Mouse (Mus musculus): ENCODE results near the gene Usp35. TPM values are rescaled to one million over a fixed set of nuclear protein-coding genes. Genes with fewer than 3 reads are reported as not detected.
A peak's percentile ranks its signal among the peaks of the same experiment; 100 is the strongest.

Gene Usp35
- 10.0 TPM for polyA plus RNA-seq (2021)

DNA sequence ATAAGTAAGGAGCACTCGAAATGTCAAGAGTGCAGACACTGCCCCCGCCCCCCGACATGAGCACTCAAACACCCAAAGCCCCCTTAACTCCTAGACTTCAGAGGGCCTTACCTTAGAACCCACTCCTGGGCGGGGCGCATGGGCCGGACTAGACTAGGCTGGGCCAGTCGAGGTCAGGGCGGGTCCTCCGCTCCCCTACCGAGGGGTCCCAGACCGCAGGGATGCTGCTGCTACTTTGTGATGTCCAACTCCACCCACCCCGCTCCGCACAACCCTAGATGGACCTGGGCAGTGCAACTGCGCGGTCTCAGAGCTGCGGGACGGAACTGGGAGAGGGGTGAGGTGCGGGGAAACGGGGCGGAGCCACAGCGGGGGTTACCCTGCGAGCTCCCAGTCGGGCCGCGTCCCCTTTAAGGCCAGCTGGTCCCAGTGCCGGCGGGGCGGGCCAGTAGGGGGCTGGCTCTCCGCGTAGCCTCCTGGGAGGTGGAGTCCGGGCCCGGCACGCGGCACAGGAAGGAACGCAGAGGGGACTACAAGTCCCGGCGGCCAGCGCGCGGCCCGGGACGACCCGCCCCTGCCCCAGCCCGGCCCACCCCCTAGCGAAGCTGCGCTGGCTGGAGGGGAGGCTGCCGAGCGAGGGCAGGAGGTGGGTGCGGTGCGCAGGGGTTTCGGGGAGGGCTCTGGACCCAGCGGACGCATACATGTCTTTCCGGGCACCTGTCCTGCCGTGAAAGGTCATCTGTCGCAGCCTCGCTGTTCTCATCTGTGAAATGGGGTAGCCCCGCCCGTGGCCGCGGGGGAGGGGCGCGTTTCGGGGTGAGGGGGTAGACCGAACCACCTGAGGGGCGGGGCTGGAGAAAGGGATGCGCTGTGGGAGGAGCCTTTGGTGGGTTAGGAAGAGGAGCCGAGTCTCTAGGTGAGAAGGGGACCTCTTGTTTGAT lies at the start of gene Usp35, which contains the start of gene Kctd21:
TSS of gene Usp35 (minus strand) at position 295 of the 941 bp plus-strand sequence.
TSS of gene Kctd21 (plus strand) at position 602 of the 941 bp plus-strand sequence.
- ATAC-seq (peak; percentile 98), DNase-seq (ENCODE audit: low read depth, low spot score) (peak; percentile 39)
- H3K27me3 ChIP-seq, result no peaks in the 10 kb centered on the region
- TF ChIP-seq CTCF (IDR thresholded peaks at IDR 0.05), result no peak
- CTCF ChIA-PET, result no interaction called here
- POLR2A ChIA-PET, result no interaction called here
- in situ Hi-C loops (cut with MboI; ENCODE audit: low pct_unique_long_range_greater_than_20kb), result no loop called here

DNA sequence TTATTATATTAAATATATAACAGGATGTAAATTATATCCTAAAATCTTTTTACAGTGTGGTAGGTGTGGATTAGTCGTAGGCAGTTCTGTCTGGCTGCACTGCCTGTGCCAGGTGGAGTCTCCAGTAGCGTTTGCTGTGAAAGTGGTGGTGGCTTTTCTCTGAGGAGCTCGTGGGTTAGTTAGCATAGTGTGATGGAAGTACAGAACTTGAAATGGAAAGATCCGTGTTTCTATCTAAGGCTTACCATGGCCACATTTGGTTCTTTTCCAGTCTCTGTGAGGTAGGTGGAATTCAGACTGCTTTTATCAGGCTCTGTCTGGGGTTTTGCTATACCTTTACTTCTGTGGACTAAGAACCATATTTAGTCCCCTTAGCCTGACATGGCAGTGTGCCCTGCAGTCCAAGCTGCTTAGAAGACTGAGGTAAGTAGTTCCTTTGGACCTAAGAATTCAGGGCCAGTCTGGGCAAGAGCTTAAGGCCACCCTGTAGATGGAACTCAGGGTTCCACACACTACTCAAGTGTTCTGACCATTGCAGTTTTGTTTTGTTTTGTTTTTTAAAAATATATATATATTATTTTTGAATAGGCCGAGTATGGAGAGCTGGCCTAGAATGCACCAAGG lies 48.8 kb upstream of the Usp35 start:
- DNase-seq (ENCODE audit: low read depth, low spot score) (no peak), ATAC-seq (no peak)
- in situ Hi-C loops (cut with MboI; ENCODE audit: low pct_unique_long_range_greater_than_20kb), result no loop called here
- ChIA-PET POLR2A (no interaction called here), CTCF (no interaction called here)
- no peak for TF ChIP-seq CTCF (IDR thresholded peaks at IDR 0.05)
- no peaks in the 10 kb centered on the region for H3K27me3 ChIP-seq

DNA sequence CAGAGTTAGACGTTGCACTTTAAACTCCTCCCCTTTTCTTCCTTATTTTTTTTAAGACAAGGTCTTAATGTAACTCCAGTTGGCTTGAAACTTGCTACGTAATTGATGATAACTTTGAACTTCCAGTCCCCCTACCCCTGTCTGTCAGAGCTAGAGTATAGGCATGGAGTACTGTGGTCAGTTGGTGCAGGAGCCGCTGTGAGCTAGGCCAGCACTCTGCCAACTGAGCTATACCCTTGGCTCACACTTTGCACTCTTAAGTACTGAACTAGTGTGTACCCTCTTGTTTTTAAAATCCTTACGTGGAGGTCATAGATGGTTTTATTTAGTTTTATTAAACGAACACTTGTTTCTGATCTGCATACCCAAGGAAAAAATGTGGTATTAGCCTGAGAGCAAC lies 47.5 kb upstream of the Usp35 start:
- H3K27me3 ChIP-seq, result no peaks in the 10 kb centered on the region
- DNase-seq (ENCODE audit: low read depth, low spot score) (no peak), ATAC-seq (no peak)
- POLR2A ChIA-PET, result no interaction called here
- CTCF ChIA-PET, result no interaction called here
- in situ Hi-C loops (cut with MboI; ENCODE audit: low pct_unique_long_range_greater_than_20kb), result no loop called here
- no peak for TF ChIP-seq CTCF (IDR thresholded peaks at IDR 0.05)

DNA sequence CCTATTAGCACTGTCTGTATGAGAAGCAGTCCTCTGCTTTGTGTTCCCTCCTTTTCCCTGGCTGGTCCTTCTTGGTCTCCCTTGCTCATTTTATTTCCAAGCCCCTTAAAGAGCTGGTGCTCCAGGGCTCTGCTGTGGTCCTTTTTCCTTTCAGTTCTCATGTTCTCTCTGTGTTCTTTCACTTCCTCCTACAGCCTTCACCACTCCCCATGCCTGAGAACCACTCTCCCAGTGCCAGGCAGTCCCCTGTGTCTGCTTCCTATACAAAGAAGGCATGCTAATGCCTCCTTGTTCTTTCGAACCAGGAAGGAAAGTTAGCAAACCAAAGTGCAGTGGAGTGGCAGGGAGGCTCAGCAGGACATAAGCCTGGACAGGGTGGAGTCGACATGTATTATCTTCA lies 44.1 kb upstream of the Usp35 start:
- in situ Hi-C loops (cut with MboI; ENCODE audit: low pct_unique_long_range_greater_than_20kb), result no loop called here
- CTCF ChIA-PET, result interaction anchor here (0.8 kb wide), 1 partner anchor 9 kb away, joined by 3 read pairs; no protein-coding TSS in a partner anchor
- POLR2A ChIA-PET, result no interaction called here
- no peak for ATAC-seq
- no peak for DNase-seq (ENCODE audit: low read depth, low spot score)
- no peak for TF ChIP-seq CTCF (IDR thresholded peaks at IDR 0.05)
- no peaks in the 10 kb centered on the region for H3K27me3 ChIP-seq

DNA sequence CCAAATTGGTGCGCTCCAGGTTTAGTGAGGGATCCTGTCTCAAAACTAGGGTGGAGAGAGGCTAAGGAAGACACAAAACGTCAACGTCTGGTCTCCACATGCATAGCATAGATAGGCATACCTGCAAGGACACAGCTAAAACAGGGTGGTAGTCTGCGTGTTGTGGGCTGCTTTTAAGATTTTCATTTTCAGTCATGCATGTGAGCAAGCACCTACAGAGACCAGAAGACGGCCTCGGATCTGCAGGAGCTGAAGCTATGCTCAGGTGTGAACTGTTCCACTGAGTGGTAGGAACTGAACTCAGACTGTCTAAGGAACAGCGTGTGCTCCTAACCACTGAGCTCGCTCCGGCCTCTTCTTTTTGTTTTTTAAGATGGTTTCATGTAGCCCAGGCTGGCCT lies 43.3 kb upstream of the Usp35 start:
- H3K27me3 ChIP-seq, result no peaks in the 10 kb centered on the region
- DNase-seq (ENCODE audit: low read depth, low spot score) (no peak), ATAC-seq (no peak)
- no peak for TF ChIP-seq CTCF (IDR thresholded peaks at IDR 0.05)
- CTCF ChIA-PET, result interaction anchor here (1.2 kb wide), 1 partner anchor 11 kb away, joined by 3 read pairs; no protein-coding TSS in a partner anchor
- POLR2A ChIA-PET, result interaction anchor here (0.8 to 0.9 kb wide), 2 partner anchors 10 to 13 kb away, joined by 3 read pairs; no protein-coding TSS in a partner anchor
- in situ Hi-C loops (cut with MboI; ENCODE audit: low pct_unique_long_range_greater_than_20kb), result no loop called here

DNA sequence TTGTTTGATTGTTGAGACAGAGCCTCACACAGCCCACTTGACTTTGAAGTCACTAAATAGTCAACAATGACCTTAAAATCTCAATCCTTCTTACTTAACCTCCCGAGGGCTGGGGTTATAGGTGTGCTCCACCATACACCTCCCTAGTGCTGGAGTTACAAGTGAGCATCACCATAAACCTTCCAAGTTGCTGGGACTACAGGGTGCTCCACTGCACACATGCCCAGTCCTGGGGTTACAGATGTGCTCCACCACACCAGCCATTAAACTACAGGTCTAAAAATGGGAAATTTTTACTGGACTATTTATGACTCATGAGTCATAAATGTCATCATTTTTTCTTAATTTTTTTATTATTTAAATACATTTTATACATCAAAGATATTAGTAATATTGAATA lies 34.1 kb upstream of the Usp35 start:
- no peak for TF ChIP-seq CTCF (IDR thresholded peaks at IDR 0.05)
- ATAC-seq (no peak), DNase-seq (ENCODE audit: low read depth, low spot score) (no peak)
- ChIA-PET POLR2A (no interaction called here), CTCF (no interaction called here)
- in situ Hi-C loops (cut with MboI; ENCODE audit: low pct_unique_long_range_greater_than_20kb), result no loop called here
- peaks cover 26% of the 10 kb centered on the region for H3K27me3 ChIP-seq

DNA sequence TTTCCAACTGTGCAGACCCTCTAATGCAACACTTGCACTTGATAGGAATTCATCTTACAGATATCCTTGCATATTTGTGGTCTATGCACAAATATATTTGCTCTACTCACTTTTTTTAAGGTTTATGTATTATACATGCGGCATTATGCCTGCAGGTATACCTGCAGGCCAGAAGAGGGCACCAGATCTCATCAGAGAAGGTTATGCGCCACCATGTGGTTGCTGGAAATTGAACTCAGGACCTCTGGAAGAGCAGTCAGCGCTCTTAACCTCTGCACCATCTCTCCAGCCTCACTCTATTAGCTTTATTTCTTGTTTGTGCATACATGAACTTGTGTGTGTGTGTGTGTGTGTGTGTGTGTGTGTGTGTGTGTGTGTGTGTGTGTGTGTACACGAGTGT lies 29.6 kb upstream of the Usp35 start:
- ChIA-PET CTCF (interaction anchor here (0.9 kb wide), 1 partner anchor 10 kb away, joined by 3 read pairs; no protein-coding TSS in a partner anchor), POLR2A (interaction anchor here (1.2 kb wide), 1 partner anchor 18 kb away, joined by 4 read pairs; no protein-coding TSS in a partner anchor)
- peaks cover 26% of the 10 kb centered on the region for H3K27me3 ChIP-seq
- in situ Hi-C loops (cut with MboI; ENCODE audit: low pct_unique_long_range_greater_than_20kb), result no loop called here
- no peak for ATAC-seq
- DNase-seq (ENCODE audit: low read depth, low spot score), result no peak
- TF ChIP-seq CTCF (IDR thresholded peaks at IDR 0.05), result peak; percentile 97

DNA sequence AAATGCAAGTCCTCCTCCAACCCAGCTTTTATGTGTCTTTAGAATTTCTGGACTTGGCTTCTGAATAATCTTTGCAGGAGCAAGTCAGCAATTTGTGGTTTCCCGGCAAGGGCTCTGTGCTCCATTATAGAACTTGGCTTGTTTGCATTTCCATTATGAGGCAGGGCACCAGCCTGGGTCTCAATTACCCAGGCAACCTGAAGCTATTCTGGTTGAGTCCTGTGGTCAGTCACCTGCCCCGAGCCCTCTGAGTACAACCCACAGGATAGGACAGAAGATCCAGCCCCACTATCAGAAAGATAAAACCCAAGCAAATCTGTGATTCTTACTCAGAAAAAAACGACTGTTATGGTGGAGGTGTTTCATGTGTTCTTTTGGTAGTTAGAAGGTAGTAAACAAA lies 29.1 kb upstream of the Usp35 start:
- DNase-seq (ENCODE audit: low read depth, low spot score) (no peak), ATAC-seq (no peak)
- in situ Hi-C loops (cut with MboI; ENCODE audit: low pct_unique_long_range_greater_than_20kb), result no loop called here
- POLR2A ChIA-PET, result interaction anchor here (1.2 kb wide), 1 partner anchor 18 kb away, joined by 4 read pairs; no protein-coding TSS in a partner anchor
- H3K27me3 ChIP-seq, result peaks cover 26% of the 10 kb centered on the region
- CTCF ChIA-PET, result interaction anchor here (0.9 to 1.1 kb wide), 2 partner anchors 10 to 15 kb away, joined by 3 read pairs; no protein-coding TSS in a partner anchor
- TF ChIP-seq CTCF (IDR thresholded peaks at IDR 0.05), result no peak

DNA sequence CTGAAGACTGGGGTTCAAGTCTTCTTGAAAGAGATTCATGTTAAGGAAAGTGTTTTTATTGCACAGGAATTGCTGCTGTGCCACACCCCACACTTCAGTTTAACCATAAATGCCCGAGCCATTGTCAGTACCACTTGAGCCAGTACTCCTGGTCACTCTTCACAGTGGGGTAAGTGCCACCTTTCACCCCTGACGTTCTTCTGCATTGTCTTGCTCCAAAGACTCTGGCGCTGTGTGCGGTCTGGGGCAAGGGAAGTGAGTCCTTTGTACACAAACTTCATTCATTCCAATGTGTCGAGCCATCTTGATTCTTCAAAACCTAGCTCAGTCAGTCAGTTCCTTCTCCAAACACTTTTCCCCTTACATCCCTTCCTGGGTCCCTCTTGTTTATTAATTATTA lies 28.3 kb upstream of the Usp35 start:
- no peak for TF ChIP-seq CTCF (IDR thresholded peaks at IDR 0.05)
- ChIA-PET CTCF (interaction anchor here (1.1 to 1.5 kb wide), 2 partner anchors 11 to 14 kb away, joined by 3 read pairs; partner anchors contain the start of gene Alg8), POLR2A (no interaction called here)
- in situ Hi-C loops (cut with MboI; ENCODE audit: low pct_unique_long_range_greater_than_20kb), result no loop called here
- no peak for DNase-seq (ENCODE audit: low read depth, low spot score)
- no peak for ATAC-seq
- H3K27me3 ChIP-seq, result peaks cover 18% of the 10 kb centered on the region

DNA sequence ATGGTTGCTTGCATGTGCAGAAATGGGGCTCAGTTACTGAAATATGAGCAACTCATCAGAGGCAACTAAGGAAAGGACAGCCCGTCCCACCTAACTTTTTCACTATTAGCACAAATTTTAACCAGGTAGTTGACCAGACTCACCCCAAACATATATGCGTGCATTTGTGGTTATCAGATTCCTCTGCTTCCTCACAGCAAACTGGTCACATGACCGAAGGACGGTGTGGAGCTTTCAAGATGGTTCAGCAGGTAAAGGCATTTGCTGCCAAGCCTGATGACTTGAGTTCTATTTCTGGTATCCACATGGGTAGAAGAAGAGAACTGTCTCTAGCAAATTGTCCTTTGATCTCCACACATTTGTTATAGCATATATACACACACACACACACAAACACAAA lies 26.5 kb upstream of the Usp35 start:
- ATAC-seq (no peak), DNase-seq (ENCODE audit: low read depth, low spot score) (no peak)
- CTCF ChIA-PET, result no interaction called here
- H3K27me3 ChIP-seq, result peaks cover 8% of the 10 kb centered on the region
- POLR2A ChIA-PET, result no interaction called here
- in situ Hi-C loops (cut with MboI; ENCODE audit: low pct_unique_long_range_greater_than_20kb), result no loop called here
- no peak for TF ChIP-seq CTCF (IDR thresholded peaks at IDR 0.05)

DNA sequence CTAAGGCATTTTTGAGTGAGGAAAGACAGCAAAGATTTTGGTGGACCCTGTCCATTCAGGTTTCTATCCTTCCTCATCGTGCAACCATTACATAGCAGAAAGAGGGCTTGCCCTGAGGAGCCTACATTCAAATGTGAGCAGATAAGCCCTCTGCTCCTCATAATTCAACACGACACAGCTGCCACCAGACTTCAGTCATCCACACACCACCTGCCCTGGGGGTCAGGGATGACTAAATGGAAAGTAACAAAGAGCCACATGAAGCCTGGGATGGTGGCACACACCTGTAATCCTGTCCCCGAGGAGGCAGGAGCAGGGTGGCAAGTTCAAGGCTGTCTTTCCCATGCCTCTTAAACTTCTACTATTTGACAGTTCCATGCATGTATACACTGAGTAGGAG lies 26.0 kb upstream of the Usp35 start:
- POLR2A ChIA-PET, result no interaction called here
- TF ChIP-seq CTCF (IDR thresholded peaks at IDR 0.05), result no peak
- CTCF ChIA-PET, result no interaction called here
- H3K27me3 ChIP-seq, result peaks cover 6% of the 10 kb centered on the region
- ATAC-seq, result no peak
- DNase-seq (ENCODE audit: low read depth, low spot score), result no peak
- in situ Hi-C loops (cut with MboI; ENCODE audit: low pct_unique_long_range_greater_than_20kb), result no loop called here
